Mouse (Mus musculus) liver, embryonic 16.5 days (tissue): ENCODE results near the gene Nisch. TPM values are rescaled to one million over a fixed set of nuclear protein-coding genes. Genes with fewer than 3 reads are reported as not detected.

ENCODE experiments used
- ATAC-seq: fragments of 200-750 bp; cut with Nextera tagmentation; 2 replicates; pipeline ENCODE4 v1.8.0; 2017; ENCODE audit warnings: low read depth, mild to moderate bottlenecking, moderate number of reproducible peaks, moderate library complexity
- H3K27ac ChIP-seq: fragments of 300-500 bp; sonication (generic); 2 replicates; pipeline ENCODE4 v1.5.1; 2014; ENCODE audit warnings: mild to moderate bottlenecking, low read length
- H3K27me3 ChIP-seq: fragments of 300-500 bp; sonication (generic); 2 replicates; pipeline ENCODE4 v1.6.1; 2014; ENCODE audit warnings: low read depth, low read length, mixed read lengths; ENCODE audit not compliant: control insufficient read depth, insufficient read depth
- H3K36me3 ChIP-seq: fragments of 300-500 bp; sonication (generic); 2 replicates; pipeline ENCODE4 v1.6.1; 2014; ENCODE audit warnings: mild to moderate bottlenecking; ENCODE audit not compliant: control insufficient read depth, insufficient read depth
- H3K4me1 ChIP-seq: fragments of 300-500 bp; sonication (generic); 2 replicates; pipeline ENCODE4 v1.6.1; 2014; ENCODE audit warnings: low read depth, low read length, mixed read lengths; ENCODE audit not compliant: control insufficient read depth
- H3K4me2 ChIP-seq: fragments of 300-500 bp; sonication (generic); 2 replicates; pipeline ENCODE4 v1.6.1; 2014; ENCODE audit warnings: low read depth, low read length, mixed read lengths
- H3K4me3 ChIP-seq: fragments of 300-500 bp; sonication (generic); 2 replicates; pipeline ENCODE4 v1.5.1; 2014; ENCODE audit warnings: low read depth, mild to moderate bottlenecking, low read length
- H3K9ac ChIP-seq: fragments of 300-500 bp; sonication (generic); 2 replicates; pipeline ENCODE4 v1.6.1; 2014; ENCODE audit warnings: low read depth, low read length
- H3K9me3 ChIP-seq: fragments of 300-500 bp; sonication (generic); replicated peaks from 2 replicates; pipeline ENCODE4 v1.6.1; 2016; ENCODE audit warnings: low read length; ENCODE audit not compliant: control insufficient read depth
- WGBS: fragments of 180-500 bp; shearing (Covaris S2); extraction: QIAGEN DNeasy Blood & Tissue Kit; methylation state at CpG from one replicate; pipeline ENCODE4 v1.1.7; 2014; ENCODE audit not compliant: insufficient replicate concordance; 5-methylcytosine and 5-hydroxymethylcytosine counted together
- polyA plus RNA-seq: library from polyadenylated mRNA; unstranded; fragments of >200 nt; fragmentation: Nextera tagmentation; extraction: Ambion mirVana; gene quantifications from 2 replicates; pipeline ENCODE4 v1.2.1, GENCODE M21; 2015

The Nisch gene
- polyA plus RNA-seq, 1 experiment from 2014 or later: 112 TPM

DNA sequence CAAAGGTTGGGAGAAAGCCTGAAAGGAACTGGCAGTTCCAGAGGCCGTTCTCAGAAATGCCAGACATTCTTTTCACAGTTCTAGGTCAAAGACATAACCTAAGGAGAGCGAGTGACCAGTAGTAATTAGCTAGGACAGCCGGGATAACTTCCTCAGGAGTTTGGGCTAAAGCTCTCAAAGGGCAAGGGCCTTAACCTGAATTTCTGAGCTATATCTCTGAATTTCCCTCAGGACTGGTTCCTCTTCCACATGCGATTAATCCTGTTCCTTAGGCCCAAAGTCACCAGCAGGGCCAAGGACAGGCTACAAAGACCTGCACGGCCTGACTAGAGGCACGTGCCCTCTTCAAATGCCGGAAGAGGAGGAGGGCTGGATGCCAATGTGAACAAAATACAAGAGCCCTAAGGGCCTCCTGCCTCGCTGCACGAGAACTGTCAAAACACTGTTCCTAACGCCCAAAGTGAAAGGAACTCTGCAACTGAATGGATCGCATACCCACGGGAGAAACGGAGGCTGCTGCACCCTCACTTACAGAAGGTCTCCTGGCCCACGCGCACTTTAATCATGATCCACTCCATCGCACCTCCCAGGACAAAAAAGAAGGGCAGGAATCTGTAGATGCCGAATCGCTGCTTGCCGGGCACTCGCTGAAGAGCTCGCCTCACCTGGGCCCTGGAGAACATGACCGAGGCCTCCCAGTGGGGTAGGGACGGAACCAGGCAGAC, 88.5 kb downstream of the Nisch start:
- peaks cover 65% of the 10 kb centered on the region for H3K4me1 ChIP-seq
- no peaks in the 10 kb centered on the region; the same call in 1 of the 2 replicates for H3K36me3 ChIP-seq
- H3K4me2 ChIP-seq: peak overlapping the region; percentile 88
- under 1% methylated on average over 23 of the region's 23 CpGs for WGBS
- H3K9me3 ChIP-seq: no peaks in the 10 kb centered on the region
- no peaks in the 10 kb centered on the region for H3K27me3 ChIP-seq
- H3K4me3 ChIP-seq: peak overlapping the region; percentile 92
- peak; percentile 1 for ATAC-seq
- H3K27ac ChIP-seq: peak overlapping the region; percentile 89
- peak overlapping the region; percentile 85 for H3K9ac ChIP-seq

GRCm38 (mm10) chr14:31126826-31127225, 89.9 kb downstream of the Nisch start:
- WGBS: 64% methylated on average over 8 of the region's 8 CpGs
- Histone ChIP-seq H3K27me3 (no peaks in the 10 kb centered on the region), H3K4me3 (peak overlapping the region; percentile 38), H3K9me3 (no peaks in the 10 kb centered on the region), H3K4me1 (peaks cover 50% of the 10 kb centered on the region), H3K9ac (peak overlapping the region; percentile 26; the same call in 1 of the 2 replicates), H3K36me3 (peaks cover 4% of the 10 kb centered on the region; the same call in 1 of the 2 replicates), H3K4me2 (peak overlapping the region; percentile 44), H3K27ac (peak overlapping the region; percentile 54)
- no peak for ATAC-seq

DNA sequence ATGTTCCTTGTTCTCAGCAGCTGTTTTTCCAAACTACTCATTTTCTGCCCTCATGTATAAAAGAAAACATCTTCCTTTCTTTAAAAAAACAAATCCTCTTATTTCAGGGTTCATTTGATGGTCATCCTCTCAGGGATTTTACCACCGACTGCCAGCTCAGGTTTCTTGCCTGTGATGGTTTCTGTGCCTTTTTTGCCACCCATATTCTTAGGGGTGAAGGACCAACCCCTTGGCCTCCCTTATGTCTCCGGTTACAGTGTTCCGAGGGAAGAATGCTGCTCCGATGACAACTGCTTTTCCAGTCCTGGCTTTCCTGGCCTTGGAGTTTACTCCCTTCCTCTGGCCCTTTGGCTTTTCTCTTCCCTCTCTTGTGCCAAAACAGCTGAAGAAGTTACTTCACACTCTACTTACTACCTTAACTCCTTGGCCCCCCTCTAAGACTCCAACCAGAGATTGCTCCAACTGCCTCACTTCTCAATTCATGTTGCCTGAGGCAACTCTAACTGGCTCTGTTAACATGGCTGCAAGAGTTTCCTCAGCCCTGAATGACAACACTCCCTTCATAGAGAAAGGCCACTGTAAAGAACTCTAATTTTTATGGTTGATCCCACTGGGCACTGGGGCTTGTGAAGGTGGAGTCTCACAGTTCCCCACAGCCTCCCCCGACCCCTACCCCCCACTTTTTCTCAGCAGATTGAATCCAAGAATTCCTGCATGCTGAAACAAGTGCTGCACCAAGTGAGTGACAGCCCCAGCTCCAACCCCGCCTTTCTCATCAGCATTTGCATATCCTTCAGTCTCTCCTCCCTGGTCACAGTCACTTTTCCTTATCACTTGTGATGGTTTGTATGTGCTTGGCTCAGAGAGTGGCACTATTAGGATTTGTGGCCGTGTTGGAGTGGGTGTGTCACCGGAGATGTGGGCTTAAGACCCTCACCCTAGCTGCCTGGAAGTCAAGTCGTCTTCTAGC, 91.4 kb downstream of the Nisch start:
- Histone ChIP-seq H3K9ac (no peak overlapping the region), H3K4me3 (no peak overlapping the region), H3K27ac (peak overlapping the region; percentile 10), H3K4me2 (peak overlapping the region; percentile 44; the same call in 1 of the 2 replicates), H3K4me1 (peaks cover 44% of the 10 kb centered on the region), H3K9me3 (no peaks in the 10 kb centered on the region), H3K36me3 (peaks cover 8% of the 10 kb centered on the region; the same call in 1 of the 2 replicates), H3K27me3 (no peaks in the 10 kb centered on the region)
- WGBS: 53% methylated on average over 9 of the region's 9 CpGs
- no peak for ATAC-seq

Other genes starting within 250 kb of the Nisch start
- 14.6 and 16.0 TPM in 2 replicates for gene Glt8d1, start 215.5 kb downstream of the Nisch start, polyA plus RNA-seq
- gene Spcs1, start 215.3 kb downstream of the Nisch start, polyA plus RNA-seq: 259 and 284 TPM in 2 replicates
- 50.6 and 52.9 TPM in 2 replicates for gene Pbrm1, start 197.8 kb downstream of the Nisch start, polyA plus RNA-seq
- 54.8 and 60.1 TPM in 2 replicates for gene Gnl3, start 197.8 kb downstream of the Nisch start, polyA plus RNA-seq
- 47.7 and 57.1 TPM in 2 replicates for gene Smim4, start 88.0 kb downstream of the Nisch start, polyA plus RNA-seq
- gene Nt5dc2, start 85.9 kb downstream of the Nisch start, polyA plus RNA-seq: 149 and 179 TPM in 2 replicates
- 25.8 and 32.2 TPM in 2 replicates for gene Stab1, start 48.3 kb downstream of the Nisch start, polyA plus RNA-seq
- gene Tnnc1, start 8.6 kb downstream of the Nisch start, polyA plus RNA-seq: 80.6 and 93.1 TPM in 2 replicates
- 0.04 TPM in 2 replicates for gene Sema3g, start 914 bp upstream of the Nisch start, polyA plus RNA-seq
- 6.1 and 6.3 TPM in 2 replicates for gene Phf7, start 34.4 kb upstream of the Nisch start, polyA plus RNA-seq
- 32.0 and 33.7 TPM in 2 replicates for gene Bap1, start 34.5 kb upstream of the Nisch start, polyA plus RNA-seq
- gene Dnah1, start 107.0 kb upstream of the Nisch start, polyA plus RNA-seq: 0.07 and 0.14 TPM in 2 replicates
- gene Capn7, start 119.7 kb upstream of the Nisch start, polyA plus RNA-seq: 15.0 and 15.2 TPM in 2 replicates
- 19.3 and 22.1 TPM in 2 replicates for gene Sh3bp5, start 219.1 kb upstream of the Nisch start, polyA plus RNA-seq